Mouse (Mus musculus) left cerebral cortex, adult 18-20 months (tissue): Measurements from ENCODE around the gene Fuca1. TPM values are rescaled to one million over a fixed set of nuclear protein-coding genes. Genes with fewer than 3 reads are reported as not detected.
A peak's percentile ranks its signal among the peaks of the same experiment; 100 is the strongest.

ENCODE experiments used
- DNase-seq, 2 experiments: peaks; one replicate each; pipeline ENCODE4 v3.0.0; 2021 to 2022; ENCODE audit warnings: low spot score in 2 of 2, mixed read lengths in 1 of 2
- total RNA-seq, 2 experiments: library from RNA; stranded (reverse); gene quantifications; 2 replicates each; pipeline ENCODE4 v1.2.3; 2021

Gene Fuca1
- total RNA-seq, 2 experiments from 2014 or later = 33.6 to 36.5 TPM

GRCm38 (mm10) chr4:135949475-135949874 is 28.9 kb downstream of the Fuca1 start:
- no peak for DNase-seq

- DNase-seq = no peak
Observed at GRCm38 (mm10) chr4:135949911-135950310, 29.4 kb downstream of the Fuca1 start.

- DNase-seq = no peak
Observed at GRCm38 (mm10) chr4:135950365-135950764, 29.8 kb downstream of the Fuca1 start.

GRCm38 (mm10) chr4:135951505-135951904 is 31.0 kb downstream of the Fuca1 start:
- DNase-seq = no peak

- DNase-seq = no peak
Observed at GRCm38 (mm10) chr4:135953179-135953578, 32.6 kb downstream of the Fuca1 start.

GRCm38 (mm10) chr4:135954241-135954640 is 33.7 kb downstream of the Fuca1 start:
- peak; percentile 66 to 81 for DNase-seq

- no peak for DNase-seq
Observed at GRCm38 (mm10) chr4:135955886-135956285, 35.4 kb downstream of the Fuca1 start.

GRCm38 (mm10) chr4:135958354-135958753 is 37.8 kb downstream of the Fuca1 start:
- no peak for DNase-seq

- DNase-seq = peak; percentile 79 to 84
Observed at GRCm38 (mm10) chr4:135960717-135961116, 40.2 kb downstream of the Fuca1 start.

GRCm38 (mm10) chr4:135961709-135962108 is 41.2 kb downstream of the Fuca1 start:
- no peak for DNase-seq

- DNase-seq = no peak
Observed at GRCm38 (mm10) chr4:135962198-135962597, 41.7 kb downstream of the Fuca1 start.

- DNase-seq = no peak
Observed at GRCm38 (mm10) chr4:135962946-135963345, 42.4 kb downstream of the Fuca1 start.

- DNase-seq = peak; percentile 96 to 97
Observed at GRCm38 (mm10) chr4:135963457-135964193, 43.1 kb downstream of the Fuca1 start, which contains the start of gene Gale. Gene Gale, plus strand, starts transcription at chr4:135963727.

- peak; percentile 27 to 48 for DNase-seq
Observed at GRCm38 (mm10) chr4:135964426-135964825, 43.9 kb downstream of the Fuca1 start.

GRCm38 (mm10) chr4:135965113-135965512 is 44.6 kb downstream of the Fuca1 start:
- DNase-seq = no peak

GRCm38 (mm10) chr4:135966283-135966682 is 45.7 kb downstream of the Fuca1 start:
- DNase-seq = no peak

GRCm38 (mm10) chr4:135967086-135967760 is 46.7 kb downstream of the Fuca1 start:
- no peak for DNase-seq

GRCm38 (mm10) chr4:135968271-135968869 is 47.8 kb downstream of the Fuca1 start:
- no peak for DNase-seq

GRCm38 (mm10) chr4:135969070-135969750 is 48.7 kb downstream of the Fuca1 start:
- DNase-seq = no peak

- no peak for DNase-seq
Observed at GRCm38 (mm10) chr4:135970585-135970984, 50.0 kb downstream of the Fuca1 start.

GRCm38 (mm10) chr4:135971805-135972555 is 51.4 kb downstream of the Fuca1 start:
- DNase-seq = no peak
